Mouse (Mus musculus) G1E (cell line): ENCODE measurements around the gene Gprc6a. TPM values are rescaled to one million over a fixed set of nuclear protein-coding genes. Genes with fewer than 3 reads are reported as not detected.

Experiments
- ATAC-seq: 2 replicates; pipeline ENCODE4 v1.8.0; 2016; ENCODE audit warnings: mild to moderate bottlenecking; ENCODE audit not compliant: insufficient number of reproducible peaks, poor library complexity, low FRiP score, severe bottlenecking; ENCODE audit errors: extremely low read depth
- DNase-seq: peaks from one replicate; pipeline ENCODE4 v3.0.0; 2012; ENCODE audit warnings: low spot score
- H3K27me3 ChIP-seq: 2 replicates; pipeline ENCODE4 v1.6.1; 2012; ENCODE audit warnings: mild to moderate bottlenecking, low read length, inconsistent platforms; ENCODE audit not compliant: insufficient read depth
- H3K36me3 ChIP-seq: replicated peaks from 2 replicates; pipeline ENCODE3; 2012; ENCODE audit warnings: mild to moderate bottlenecking, inconsistent platforms
- H3K4me1 ChIP-seq: 2 replicates; pipeline ENCODE4 v1.6.1; 2012; ENCODE audit warnings: low read depth, low read length, inconsistent platforms, mixed read lengths; ENCODE audit not compliant: insufficient read depth
- H3K4me3 ChIP-seq: 2 replicates; pipeline ENCODE4 v1.5.1; 2012; ENCODE audit warnings: low read depth, mild to moderate bottlenecking, inconsistent platforms, low read length, moderate library complexity, mixed read lengths
- H3K9me3 ChIP-seq: replicated peaks from 2 replicates; pipeline ENCODE4 v1.6.1; 2012; ENCODE audit warnings: inconsistent platforms
- CTCF ChIP-seq: IDR thresholded peaks from 2 replicates; pipeline ENCODE4 v1.5.1; 2012; ENCODE audit warnings: low read depth, low read length, inconsistent platforms, mixed read lengths
- GATA1 ChIP-seq: IDR thresholded peaks from 2 replicates; pipeline ENCODE4 v1.6.1; 2012; ENCODE audit warnings: borderline replicate concordance, low read length, inconsistent platforms, mixed read lengths
- GATA2 ChIP-seq: IDR thresholded peaks from 2 replicates; pipeline ENCODE4 v1.6.1; 2012; ENCODE audit warnings: low read depth, low read length, inconsistent platforms, borderline replicate concordance
- POLR2AphosphoS5 ChIP-seq: IDR thresholded peaks from 2 replicates; pipeline ENCODE4 v1.6.1; 2012; ENCODE audit warnings: low read depth, low read length, inconsistent platforms; ENCODE audit not compliant: insufficient replicate concordance
- TAL1 ChIP-seq: conservative IDR thresholded peaks from 2 replicates; pipeline ENCODE4 v1.6.1; 2012; ENCODE audit warnings: low read depth, low read length, inconsistent platforms, mixed read lengths
- polyA plus RNA-seq: library from polyadenylated mRNA; stranded (reverse); fragments of >175 nt; gene quantifications from 2 replicates; pipeline ENCODE4 v1.2.3, GENCODE M21; 2012
- total RNA-seq, 2 experiments: library from RNA; stranded (forward) in 1 of 2; stranded (reverse) in 1 of 2; fragments of 200-1000 nt in 1 of 2; fragments of >200 nt in 1 of 2; fragmentation: Nextera tagmentation in 1 of 2; gene quantifications; 2 replicates each; pipeline ENCODE4 v1.2.3; 2014 to 2017

Gprc6a gene
- total and polyA plus RNA-seq, 3 experiments: not detected

DNA sequence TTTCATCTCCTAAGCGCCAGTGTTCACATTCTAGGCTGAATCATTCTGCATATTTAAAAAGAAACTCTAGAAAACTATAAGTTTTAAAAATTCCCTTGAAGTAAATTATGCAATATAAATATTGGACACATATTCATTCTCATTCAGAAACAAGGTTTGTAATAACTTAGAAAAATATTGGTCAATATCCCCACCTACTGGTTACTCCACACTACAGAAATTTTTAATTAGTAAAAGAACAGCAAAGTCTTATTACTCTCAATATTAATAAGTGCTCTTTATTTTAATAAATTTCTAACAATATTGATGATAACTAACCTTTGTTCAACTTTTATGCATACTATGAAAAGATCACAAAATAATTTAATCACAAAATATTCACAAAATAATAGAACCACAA lies 26.1 kb upstream of the Gprc6a start:
- Histone ChIP-seq H3K4me1 (no peaks in the 10 kb centered on the region), H3K9me3 (no peaks in the 10 kb centered on the region), H3K36me3 (no peaks in the 10 kb centered on the region), H3K27me3 (no peaks in the 10 kb centered on the region), H3K4me3 (no peak overlapping the region)
- DNase-seq (no peak), ATAC-seq (no peak)
- TF ChIP-seq CTCF (no peak), POLR2AphosphoS5 (no peak), GATA2 (no peak), TAL1 (no peak), GATA1 (no peak)

DNA sequence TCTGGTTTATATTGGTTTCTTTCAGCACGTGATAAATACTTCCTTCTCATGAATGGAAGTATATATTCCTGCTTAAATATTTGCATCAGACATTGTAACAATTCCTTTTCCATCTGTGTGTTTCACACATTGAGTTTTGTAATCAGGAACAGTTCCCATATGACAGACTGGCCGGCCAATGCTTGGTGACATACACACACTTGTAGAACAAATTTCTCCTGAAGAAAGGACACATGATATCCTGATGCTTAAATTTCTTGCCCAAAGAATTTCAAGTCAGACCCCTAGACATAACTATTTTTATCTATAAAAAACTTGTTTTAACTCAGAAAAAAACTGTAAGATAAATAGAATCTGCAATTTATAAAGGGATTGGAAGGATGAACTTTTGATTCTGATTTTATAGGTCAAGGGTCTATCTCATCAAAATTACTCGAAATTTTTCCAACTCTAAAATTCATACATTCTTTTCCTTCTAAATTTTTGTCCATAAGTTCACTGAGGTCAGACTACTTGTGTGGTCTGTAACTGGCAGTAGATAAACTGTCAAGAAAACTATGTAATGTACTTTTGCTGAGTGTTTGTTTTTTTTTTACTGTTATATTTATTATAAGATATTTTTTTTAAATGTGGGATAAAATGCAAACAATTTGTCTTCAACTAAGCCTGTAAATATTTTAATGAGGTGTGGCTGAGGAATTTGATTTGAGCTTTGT lies 18.4 kb upstream of the Gprc6a start:
- DNase-seq: no peak
- ATAC-seq: no peak
- TF ChIP-seq GATA1 (no peak), TAL1 (no peak), GATA2 (no peak), CTCF (no peak), POLR2AphosphoS5 (no peak)
- no peaks in the 10 kb centered on the region for H3K4me1 ChIP-seq
- no peaks in the 10 kb centered on the region for H3K36me3 ChIP-seq
- H3K27me3 ChIP-seq: no peaks in the 10 kb centered on the region
- no peak overlapping the region for H3K4me3 ChIP-seq
- H3K9me3 ChIP-seq: no peaks in the 10 kb centered on the region

DNA sequence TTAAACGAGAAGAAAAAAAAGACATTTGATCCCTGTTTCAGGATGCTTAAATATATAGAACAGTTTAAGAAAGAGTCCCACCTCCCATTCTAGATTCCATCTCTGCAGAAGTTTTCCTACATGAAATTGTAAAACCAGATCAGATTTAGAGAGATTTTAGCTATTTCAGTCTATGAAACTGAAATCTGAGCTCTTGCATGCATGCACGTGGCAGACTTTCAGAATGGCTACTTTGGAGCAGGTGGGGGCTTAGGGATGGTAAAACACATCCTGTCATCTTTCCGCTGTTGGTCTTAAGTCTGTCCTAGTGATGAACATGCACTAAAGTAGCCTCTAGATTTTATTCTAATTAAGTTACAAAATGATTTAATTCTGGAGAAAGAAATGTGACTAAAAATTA lies 10.1 kb downstream of the Gprc6a start:
- Histone ChIP-seq H3K27me3 (no peaks in the 10 kb centered on the region), H3K4me1 (no peaks in the 10 kb centered on the region), H3K36me3 (no peaks in the 10 kb centered on the region), H3K4me3 (no peak overlapping the region), H3K9me3 (no peaks in the 10 kb centered on the region)
- DNase-seq (no peak), ATAC-seq (no peak)
- TF ChIP-seq GATA1 (no peak), POLR2AphosphoS5 (no peak), CTCF (no peak), TAL1 (no peak), GATA2 (no peak)

DNA sequence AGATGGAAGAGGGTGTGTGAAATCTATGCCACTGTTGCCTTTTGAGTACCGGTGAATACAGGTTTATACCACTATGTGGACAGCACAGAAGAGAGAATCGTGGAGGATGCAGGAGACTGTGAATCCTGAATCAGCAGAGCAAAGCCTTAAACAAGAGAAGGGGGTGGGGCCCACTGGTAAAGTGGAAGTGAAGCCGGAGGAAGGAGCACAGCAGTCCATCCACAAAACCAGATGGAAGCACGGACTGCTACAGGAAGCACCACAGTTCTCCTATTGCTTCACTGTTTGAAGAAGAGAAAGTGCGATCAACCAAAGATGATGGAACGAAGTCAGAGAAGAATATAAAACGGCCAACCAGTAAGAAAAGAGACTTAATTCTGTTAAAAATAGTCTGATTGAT lies 11.1 kb downstream of the Gprc6a start:
- Histone ChIP-seq H3K4me1 (no peaks in the 10 kb centered on the region), H3K4me3 (no peak overlapping the region), H3K36me3 (no peaks in the 10 kb centered on the region), H3K9me3 (no peaks in the 10 kb centered on the region), H3K27me3 (no peaks in the 10 kb centered on the region)
- DNase-seq: no peak
- TF ChIP-seq GATA1: no peak
- TF ChIP-seq CTCF: no peak
- no peak for TF ChIP-seq POLR2AphosphoS5
- TF ChIP-seq TAL1: no peak
- TF ChIP-seq GATA2: no peak
- ATAC-seq: no peak

DNA sequence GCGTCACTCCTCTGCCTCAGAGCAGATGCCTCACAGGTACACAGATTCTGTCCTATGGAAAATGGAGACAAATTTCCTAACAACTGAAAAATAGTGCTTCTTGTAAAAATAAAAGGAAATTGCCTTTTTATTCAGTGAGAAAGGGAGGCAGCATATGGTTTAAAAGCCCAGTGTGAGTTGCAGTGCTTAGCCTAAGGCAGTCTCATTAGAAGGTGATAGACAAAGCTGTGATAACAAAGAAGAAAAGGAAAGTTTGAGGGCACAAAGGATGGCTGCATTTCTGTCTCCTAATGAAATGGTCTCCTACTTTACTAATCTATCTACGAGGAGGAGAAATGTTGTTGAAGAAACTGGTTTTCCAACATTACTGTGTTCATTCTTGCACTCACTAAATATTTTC lies 12.7 kb downstream of the Gprc6a start:
- Histone ChIP-seq H3K4me3 (no peak overlapping the region), H3K36me3 (no peaks in the 10 kb centered on the region), H3K27me3 (no peaks in the 10 kb centered on the region), H3K4me1 (no peaks in the 10 kb centered on the region), H3K9me3 (no peaks in the 10 kb centered on the region)
- DNase-seq (no peak), ATAC-seq (no peak)
- no peak for TF ChIP-seq POLR2AphosphoS5
- no peak for TF ChIP-seq CTCF
- TF ChIP-seq GATA1: no peak
- no peak for TF ChIP-seq GATA2
- TF ChIP-seq TAL1: no peak

DNA sequence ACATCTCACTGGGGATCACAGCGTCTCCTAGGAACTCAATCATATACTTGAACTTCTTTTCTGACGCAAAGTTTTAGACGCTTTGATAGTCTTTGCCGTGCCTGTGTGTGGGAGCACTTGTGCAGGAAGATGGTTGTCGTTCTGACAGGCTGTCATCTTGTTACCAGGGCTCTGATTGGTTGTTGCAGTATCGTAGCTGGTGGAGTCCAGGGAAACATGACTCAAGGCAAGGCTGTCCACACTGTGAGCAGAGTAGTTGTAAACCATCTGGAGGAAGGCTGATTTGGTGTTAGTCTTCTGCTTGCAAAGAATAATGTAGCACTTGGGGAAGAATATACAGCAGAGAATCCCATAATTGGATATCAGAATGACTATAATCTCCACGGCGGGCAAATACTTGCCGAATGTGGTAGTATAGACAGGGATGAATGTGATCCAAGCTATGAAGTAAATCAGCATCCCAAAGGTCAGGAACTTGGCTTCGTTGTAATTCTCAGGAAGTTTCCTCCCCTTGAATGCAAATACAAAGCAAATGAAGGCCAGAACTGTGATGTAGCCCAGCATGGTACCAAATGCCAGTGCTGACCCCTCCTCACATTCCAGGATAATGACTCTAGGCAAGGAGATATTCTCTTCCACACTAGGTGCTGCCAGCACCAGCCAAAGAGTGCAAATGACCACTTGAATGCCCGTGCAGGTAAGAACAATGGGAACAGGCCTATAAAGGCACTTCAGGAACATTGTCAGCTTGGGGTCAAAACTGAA lies 16.3 kb downstream of the Gprc6a start:
- no peak overlapping the region for H3K4me3 ChIP-seq
- DNase-seq (no peak), ATAC-seq (no peak)
- TF ChIP-seq TAL1 (no peak), CTCF (no peak), GATA1 (no peak), GATA2 (no peak), POLR2AphosphoS5 (no peak)
- H3K4me1 ChIP-seq: no peaks in the 10 kb centered on the region
- H3K36me3 ChIP-seq: no peaks in the 10 kb centered on the region
- no peaks in the 10 kb centered on the region for H3K9me3 ChIP-seq
- no peaks in the 10 kb centered on the region for H3K27me3 ChIP-seq
